Mouse (Mus musculus): ENCODE data around the gene Itpr1.
"Not testable (repeated sequence)": the region's sequence is repeated elsewhere in the genome, so short reads cannot be mapped to it uniquely, and the experiment has no call there.

The Itpr1 gene

DNA sequence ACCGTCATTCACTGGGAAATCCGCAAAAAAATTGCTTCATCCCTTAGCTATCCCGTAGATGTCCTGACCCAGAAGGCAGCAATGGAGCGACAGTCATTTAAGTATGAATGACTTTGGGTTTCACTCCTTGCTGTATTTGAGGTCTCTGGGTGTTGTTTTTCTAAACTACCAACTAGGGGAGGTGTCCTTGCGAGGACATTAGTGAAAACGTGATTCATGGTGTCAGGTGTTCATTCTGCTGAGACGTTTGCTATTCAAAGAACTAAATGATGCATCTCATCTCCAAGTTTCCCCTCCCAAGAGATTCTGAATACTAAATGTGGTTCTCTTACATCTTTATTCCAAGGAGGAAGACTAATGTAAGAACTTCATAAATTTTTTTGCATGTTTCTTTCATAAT lies 332.0 kb downstream of the Itpr1 start:
- no peak for DNase-seq (ENCODE audit: low spot score in 2 of 2)

- no peak for DNase-seq (ENCODE audit: low spot score in 2 of 2)
Measured at GRCm38 (mm10) chr6:108545464-108545863, 332.6 kb downstream of the Itpr1 start.

- DNase-seq (ENCODE audit: low spot score in 2 of 2): no peak
Measured at GRCm38 (mm10) chr6:108548413-108548812, 335.5 kb downstream of the Itpr1 start.

DNA sequence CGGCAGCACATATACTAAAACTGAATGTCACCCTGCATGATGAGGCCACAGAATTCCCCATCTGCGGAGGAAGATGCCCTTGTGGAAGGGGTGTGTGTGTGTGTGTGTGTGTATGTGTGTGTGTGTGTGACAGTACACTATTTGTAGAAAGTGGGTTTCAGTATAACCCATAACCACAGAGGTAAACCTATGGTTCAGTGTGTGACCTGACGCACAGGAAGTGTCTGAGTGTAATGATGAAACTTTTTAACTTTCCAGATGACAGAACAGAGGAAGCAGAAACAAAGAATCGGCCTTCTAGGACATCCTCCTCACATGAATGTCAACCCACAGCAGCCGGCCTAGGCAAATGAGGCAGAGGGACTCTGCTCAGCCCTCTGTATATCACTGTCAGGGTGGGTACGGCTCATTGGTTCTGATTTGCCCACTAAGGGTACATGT lies 336.6 kb downstream of the Itpr1 start:
- DNase-seq (ENCODE audit: low spot score in 2 of 2): no peak

DNA sequence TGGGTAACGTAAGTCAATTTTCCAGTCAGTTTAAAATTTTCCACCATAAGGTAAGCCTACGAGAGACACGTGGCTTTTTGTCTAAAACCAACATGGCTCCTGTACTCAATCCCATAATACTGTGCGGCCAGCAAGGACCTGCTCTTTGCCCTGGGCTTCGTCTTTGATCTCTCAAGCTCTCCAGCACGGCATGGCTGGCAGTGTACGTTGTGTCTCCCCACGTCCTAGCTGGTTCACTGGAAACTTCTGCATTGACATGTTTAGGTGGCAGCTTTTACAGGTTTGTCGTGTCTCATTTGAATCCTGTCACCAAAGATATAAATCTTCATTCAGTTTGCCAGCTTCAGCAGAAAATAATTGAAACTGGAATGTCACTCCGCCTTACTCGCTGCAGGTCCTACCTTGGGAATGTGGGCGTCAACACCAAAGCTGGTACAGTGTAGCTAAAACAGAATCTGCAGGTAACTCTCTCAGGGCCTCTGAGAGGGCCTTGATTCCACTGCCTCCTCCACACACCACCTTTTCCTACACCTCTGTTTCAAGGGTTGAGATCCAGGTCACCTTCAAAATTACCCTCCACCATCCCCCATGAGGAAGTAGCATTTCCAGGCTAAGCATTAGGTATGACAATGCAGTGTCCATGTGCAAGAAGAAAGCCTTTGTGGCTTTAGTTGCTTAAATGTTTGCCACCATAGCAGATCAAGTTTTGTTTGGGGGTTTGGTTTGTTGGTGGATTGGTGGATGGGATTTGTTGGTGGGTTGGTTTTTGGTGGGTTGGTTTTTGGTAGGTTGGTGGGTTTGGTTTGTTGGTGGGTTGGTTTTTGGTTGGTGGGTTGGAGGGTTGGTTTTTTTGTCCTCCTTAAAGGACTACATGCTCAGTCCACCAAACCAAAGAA lies 339.1 kb downstream of the Itpr1 start:
- DNase-seq (ENCODE audit: low spot score in 2 of 2): no peak

DNA sequence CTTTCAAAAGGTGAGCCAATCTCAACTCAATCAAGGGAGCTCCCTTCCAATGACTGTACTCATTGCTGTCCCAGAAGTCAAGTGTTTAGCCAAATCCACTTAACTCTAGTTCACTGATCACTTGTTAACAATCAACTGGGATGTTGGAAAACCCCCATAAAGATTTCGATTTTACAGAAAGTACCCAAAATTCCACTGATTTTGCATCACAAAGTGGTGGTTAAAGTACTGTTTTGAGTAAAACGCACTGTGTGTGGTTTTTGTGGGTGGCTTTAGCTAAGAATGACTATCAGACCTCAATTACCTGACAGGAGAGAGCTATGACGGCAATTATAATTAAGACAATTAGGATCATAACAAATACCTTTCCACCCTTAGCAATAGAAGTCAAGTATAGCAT lies 340.1 kb downstream of the Itpr1 start:
- DNase-seq (ENCODE audit: low spot score in 2 of 2): no peak

DNA sequence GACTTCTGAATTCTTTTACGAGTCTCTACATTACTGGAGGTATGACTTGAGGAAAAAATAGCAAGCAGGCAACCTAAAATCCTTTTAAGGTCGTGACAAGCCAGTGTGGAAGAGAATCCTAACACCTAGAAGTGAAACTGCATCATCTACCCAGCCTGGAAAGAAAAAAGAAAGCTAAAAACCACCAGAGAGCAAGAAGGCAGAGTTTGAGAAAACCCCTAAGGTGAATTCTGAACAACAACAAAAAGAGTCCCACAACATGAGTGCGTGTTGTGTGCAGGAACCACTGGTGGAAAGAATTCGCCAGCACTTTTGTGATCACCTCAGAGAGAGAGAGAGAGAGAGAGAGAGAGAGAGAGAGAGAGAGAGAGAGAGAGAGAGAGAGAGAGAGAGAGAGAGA lies 340.6 kb downstream of the Itpr1 start:
- DNase-seq (ENCODE audit: low spot score in 2 of 2): no peak

DNA sequence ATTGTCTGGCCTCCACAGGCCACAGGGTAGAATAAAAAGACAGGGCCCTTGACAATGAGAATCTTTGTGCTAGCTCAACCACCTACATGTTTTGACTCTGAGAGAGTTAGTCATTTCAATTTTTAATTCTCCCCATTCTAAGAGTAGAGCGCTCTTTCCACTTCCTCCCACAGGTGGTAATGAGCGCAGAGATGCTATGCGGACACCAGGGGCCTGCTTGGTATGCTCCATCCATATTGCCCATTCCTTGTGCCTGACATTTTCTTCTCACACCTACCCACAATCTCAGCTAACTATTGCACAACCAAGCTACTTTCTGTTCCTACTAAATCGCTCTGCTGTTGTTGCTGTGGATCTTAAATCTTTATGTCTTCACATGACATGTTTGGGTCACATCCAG lies 341.5 kb downstream of the Itpr1 start:
- peak in 1 of 2 experiments; percentile 67 for DNase-seq (ENCODE audit: low spot score in 2 of 2)

- DNase-seq (ENCODE audit: low spot score in 2 of 2): no peak
Measured at GRCm38 (mm10) chr6:108554878-108555277, 342.0 kb downstream of the Itpr1 start.

DNA sequence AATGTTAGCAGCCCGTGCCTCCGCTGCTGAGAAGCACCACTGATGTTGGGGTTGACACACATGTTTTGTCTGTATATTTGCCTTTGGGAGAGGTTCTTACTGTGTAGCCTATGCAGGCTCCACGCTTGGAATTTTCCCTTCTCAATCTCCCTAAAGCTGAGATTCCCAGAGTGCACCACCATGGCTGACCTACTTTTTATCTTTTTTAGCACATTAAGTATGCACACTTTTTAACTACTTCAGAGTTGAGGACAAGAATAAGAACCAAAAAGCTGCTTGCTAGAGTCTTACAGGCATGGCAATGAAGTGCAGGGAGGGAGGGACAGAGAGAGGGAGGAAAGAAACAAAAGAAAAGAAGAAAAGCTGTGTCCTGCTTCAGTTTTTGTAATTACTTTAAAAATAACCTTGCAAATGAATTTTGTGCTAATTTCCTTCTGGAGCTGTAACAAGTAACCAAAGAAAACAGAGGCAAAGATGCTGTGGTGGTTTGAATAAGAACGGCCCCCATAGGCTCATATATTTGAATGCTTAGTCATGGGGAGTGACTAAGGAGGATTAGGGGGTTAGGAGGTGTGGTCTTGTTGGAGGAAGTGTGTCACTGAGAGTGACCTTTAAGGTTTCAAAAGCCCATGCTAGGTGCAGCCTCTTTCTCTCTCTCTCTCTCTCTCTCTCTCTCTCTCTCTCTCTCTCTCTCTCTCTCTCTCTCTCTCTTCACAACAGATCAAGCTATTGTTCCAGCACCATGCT lies 344.9 kb downstream of the Itpr1 start:
- no peak for DNase-seq (ENCODE audit: low spot score in 2 of 2)

DNA sequence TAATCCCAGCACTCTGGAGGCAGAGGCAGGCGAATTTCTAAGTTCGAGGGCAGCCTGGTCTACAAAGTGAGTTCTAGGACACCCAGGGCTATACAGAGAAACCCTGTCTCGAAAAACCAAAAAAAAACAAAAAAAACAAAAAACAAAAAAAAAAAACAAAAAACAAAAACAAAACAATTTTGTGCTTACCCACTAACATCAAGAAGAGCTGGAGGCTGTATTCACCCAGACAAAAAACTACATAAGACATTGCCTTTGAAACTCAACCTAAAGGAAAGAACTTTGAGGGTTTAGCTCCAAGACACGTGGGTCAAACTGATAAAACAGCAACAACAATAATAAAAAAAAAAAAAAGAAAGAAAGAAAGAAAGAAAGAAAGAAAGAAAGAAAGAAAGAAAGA lies 346.3 kb downstream of the Itpr1 start:
- DNase-seq (ENCODE audit: low spot score in 2 of 2): not testable (repeated sequence)

DNA sequence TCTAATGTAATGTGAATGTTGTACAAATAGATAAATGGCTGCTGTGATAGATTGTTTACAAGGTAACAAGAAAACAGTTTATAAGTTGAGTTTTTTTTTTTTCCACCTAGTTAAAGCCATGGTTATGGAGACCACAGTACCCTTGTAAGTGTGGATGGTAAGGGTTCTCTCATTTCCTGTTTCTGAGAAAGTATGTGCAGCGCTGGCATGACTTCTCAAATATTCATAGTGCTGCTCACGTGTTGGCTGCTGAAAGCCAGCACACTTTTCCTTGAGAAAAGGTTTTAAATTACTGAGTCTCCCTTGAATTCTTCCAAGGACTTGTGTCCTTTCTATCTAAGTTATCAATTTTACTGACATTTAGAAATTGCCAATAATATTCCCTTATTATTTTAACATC lies 350.1 kb downstream of the Itpr1 start:
- DNase-seq (ENCODE audit: low spot score in 2 of 2): no peak

DNA sequence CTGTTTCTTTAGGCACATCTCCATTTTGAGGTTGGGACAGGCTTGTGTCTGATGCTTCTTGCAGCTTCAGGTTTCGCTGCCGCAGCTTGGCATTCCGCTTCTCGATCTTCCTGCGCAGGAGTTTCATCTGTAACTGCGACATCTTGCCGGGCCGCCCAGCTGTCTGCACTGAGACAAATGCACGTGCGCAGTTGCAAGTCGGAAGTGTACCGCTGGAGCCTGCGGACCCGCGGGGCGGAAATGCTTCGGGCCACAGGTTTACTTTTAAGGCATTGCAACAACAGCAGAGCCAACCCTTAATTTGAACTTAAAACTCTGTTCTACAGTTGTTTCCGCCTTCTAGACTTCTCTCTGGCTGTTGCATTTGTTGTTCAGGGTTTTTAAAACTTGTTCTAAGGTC lies 352.6 kb downstream of the Itpr1 start:
- not testable (repeated sequence) for DNase-seq (ENCODE audit: low spot score in 2 of 2)

- DNase-seq (ENCODE audit: low spot score in 2 of 2): no peak
Measured at GRCm38 (mm10) chr6:108566549-108566948, 353.7 kb downstream of the Itpr1 start.

DNA sequence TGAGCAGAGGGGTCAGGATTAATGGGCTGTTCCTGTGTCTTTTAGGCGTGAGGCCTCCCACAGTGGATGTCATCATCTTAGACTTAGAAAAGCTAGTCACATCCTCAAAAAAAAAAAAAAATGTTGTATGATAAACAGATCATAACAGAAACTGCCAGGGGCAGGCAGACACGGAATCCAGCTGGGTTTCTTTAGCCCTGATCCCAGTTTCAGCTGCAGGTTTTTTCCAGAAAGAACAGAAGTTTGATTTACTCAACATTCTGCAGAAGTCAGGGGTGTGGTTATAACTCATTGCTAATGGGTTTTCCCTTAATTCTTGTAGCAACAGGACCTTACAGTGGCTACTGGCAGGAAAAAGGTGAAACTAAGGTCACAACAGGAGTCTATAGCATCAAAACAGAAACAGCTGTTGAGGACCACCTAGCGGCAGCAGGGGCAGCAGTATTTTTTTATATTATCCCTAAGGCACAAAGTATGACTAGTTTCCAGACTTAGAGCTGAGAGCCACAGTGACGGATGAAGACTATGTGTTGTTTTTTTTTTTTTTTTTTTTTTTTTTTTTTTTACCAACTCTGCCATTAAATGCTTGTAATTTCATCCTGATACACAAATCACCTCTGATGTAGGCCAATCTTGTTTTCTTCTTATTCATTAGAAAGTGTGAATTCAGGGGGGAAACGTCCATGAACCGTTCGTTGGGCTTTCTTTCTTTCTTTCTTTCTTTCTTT lies 356.7 kb downstream of the Itpr1 start:
- no peak for DNase-seq (ENCODE audit: low spot score in 2 of 2)

DNA sequence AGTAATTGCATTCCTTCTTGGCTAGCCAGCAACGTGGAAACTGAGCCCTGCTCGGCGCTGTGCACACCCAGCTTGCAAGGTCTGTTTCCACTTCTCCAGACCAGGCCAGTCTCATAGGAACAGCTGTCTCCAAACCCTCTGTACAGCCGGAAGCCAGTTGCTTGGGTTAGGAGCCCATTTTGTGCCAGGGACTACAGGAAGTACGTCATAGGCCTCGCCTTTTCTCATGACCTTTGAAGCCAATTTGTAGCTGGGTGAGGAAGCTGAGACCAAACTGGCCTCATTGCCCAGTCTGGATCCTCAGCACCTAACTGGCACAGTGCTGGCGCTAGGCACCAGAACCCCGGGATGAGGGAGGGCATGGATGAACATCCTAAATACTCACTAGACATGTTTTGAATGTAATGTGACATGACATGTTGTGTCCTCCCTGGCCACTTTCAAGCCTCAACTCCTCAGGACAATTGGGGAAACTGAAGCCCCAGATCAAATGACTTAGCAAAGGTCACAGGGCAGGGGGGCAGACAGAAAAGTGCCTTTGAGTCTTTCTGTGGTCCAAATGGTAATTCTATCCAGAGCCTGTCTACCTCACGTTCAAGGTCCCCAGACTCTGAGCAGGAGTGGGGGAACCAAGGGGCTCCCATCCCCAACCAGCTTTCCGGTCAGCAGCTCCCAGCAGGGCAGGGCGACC lies 357.6 kb downstream of the Itpr1 start:
- no peak for DNase-seq (ENCODE audit: low spot score in 2 of 2)

DNA sequence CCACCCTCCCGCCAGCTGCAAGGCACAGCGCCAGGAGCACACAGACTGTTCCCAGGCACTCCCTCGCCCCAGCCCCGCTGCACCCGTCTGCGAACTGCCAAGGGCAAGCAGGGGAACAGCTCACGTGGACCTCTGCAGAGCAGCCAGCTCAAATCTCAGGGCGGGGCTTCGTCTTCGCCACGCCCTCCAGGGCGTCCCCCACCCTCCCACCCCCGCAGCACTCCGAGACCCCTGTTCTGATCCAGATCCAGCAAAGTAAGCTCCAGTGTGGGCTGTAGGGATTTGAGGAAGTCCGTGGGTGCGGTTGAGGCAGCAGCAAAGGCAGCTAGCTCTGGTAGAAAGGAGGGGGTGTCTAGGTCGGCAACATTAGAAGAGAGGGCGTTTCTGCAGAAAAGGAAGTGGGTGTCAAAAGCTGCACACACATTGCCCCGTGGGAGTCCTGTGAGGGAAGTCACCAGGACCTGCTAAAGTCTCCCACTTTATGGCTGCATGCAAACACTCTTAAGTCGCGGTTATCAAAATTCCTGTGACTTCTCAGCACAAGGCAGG lies 358.2 kb downstream of the Itpr1 start:
- DNase-seq (ENCODE audit: low spot score in 2 of 2): peak; percentile 65 to 67

GRCm38 (mm10) chr6:108572646-108573045 lies 359.8 kb downstream of the Itpr1 start:
- DNase-seq (ENCODE audit: low spot score in 2 of 2): no peak

GRCm38 (mm10) chr6:108577056-108577455 lies 364.2 kb downstream of the Itpr1 start:
- DNase-seq (ENCODE audit: low spot score in 2 of 2): peak in 1 of 2 experiments; percentile 55

DNA sequence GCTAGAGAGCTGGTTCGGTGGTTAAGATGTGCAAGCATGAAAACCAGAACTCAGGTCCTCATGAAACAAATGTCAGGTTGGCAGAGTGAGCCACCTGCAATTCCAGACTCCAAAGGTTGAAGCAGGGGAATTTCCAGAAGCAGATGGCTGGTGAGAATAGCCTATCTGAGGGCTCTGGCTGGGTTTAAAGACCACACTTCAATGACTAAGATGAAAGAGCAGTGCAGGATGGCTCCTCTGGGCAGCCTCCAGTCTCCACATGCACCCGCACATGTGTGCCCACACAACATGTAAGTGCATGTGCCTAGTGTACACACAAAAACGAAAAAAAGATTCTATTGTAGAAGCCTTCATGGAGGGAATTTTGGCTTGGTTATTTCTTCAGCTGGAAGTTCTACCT lies 375.5 kb downstream of the Itpr1 start:
- no peak for DNase-seq (ENCODE audit: low spot score in 2 of 2)

DNA sequence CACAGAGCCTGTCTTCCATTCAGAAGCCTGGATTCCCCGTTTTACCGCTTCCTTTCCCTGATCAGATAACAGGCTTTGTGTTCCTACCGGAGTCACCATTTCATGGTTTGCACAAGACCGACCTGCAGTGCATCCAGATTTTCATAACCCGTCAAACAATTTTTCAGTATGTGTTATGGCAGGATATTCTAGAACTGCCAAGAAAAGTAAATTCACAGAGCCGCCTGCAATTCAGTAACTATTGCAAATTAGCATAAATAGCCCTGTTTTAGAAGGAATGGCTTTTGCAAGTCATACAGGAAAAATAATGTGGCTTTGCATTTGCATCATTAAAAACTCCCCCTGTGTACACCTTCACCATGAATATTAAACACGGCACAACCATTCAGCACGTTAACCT lies 379.3 kb downstream of the Itpr1 start:
- DNase-seq (ENCODE audit: low spot score in 2 of 2): no peak

Measured in left cerebral cortex, adult 9 months (tissue).